Mouse (Mus musculus): ENCODE measurements around the gene Gm28372. TPM values are rescaled to one million over a fixed set of nuclear protein-coding genes. Genes with fewer than 3 reads are reported as not detected.
"Not testable (repeated sequence)": the region's sequence is repeated elsewhere in the genome, so short reads cannot be mapped to it uniquely, and the experiment has no call there.

Gm28372 gene
- total RNA-seq (2014; fragmentation: Nextera tagmentation): not detected in 2 replicates
- not detected in 2 replicates for total RNA-seq (2017)

GRCm38 (mm10) chr2:130404939-130405338 is at the start of gene Gm28372, which contains the start of gene 1700020A23Rik:
Gm28372 (plus strand) TSS chr2:130405239.
1700020A23Rik (plus strand) TSS chr2:130405259.
- ATAC-seq (replicated peaks; ENCODE audit: low FRiP score, low TSS enrichment, poor library complexity, severe bottlenecking): no peak

- ATAC-seq (replicated peaks; ENCODE audit: low FRiP score, low TSS enrichment, poor library complexity, severe bottlenecking): no peak
Observed at GRCm38 (mm10) chr2:130357551-130357950, 47.5 kb upstream of the Gm28372 start.

DNA sequence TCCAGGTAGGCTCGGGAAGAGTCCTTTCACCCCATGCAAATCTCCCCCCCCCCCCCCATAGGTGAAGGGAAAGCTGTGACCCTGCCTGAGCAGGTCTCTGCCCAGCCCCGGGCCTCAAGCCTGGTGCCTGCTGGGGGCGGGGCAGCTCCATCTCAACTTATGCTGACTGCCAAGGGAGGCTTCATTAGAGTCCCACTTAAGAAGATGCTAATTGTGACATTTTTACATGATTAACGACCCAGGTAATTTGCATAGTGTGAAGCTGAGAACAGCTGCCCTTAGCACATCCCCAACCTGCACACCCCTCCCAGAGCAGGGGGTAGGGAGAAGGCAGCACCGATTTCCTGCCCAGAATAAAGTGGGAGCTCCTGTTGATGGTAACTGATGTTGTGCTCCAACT is 46.2 kb upstream of the Gm28372 start:
- no peak for ATAC-seq (replicated peaks; ENCODE audit: low FRiP score, low TSS enrichment, poor library complexity, severe bottlenecking)

DNA sequence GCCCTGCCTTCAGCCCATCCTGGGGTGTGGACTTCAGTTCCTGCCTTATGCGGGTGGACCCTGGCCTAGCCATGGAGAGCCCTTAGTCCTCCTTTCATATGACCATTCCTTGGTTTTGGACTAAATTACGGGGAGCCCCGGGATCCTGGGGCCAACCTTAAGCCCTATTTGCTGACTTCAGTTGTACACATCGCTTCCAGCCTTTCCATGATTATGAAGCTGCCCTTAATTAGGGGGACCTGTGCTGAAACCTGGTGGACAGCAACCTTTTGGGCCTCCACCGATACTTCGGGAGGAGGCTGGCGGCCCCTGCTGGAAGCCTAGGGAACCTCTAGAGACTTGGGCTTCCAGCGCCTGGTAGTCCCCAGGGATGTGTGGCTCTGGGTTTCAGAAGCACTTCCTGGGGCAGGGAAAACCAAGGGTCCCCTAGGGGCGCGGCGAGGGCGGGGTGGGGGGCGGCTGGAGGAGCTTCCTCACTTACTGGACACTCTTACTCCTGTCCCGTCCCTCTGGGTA is 42.5 kb upstream of the Gm28372 start:
- ATAC-seq (replicated peaks; ENCODE audit: low FRiP score, low TSS enrichment, poor library complexity, severe bottlenecking): peak; percentile 79

- ATAC-seq (replicated peaks; ENCODE audit: low FRiP score, low TSS enrichment, poor library complexity, severe bottlenecking): 0 out of 2 replicates have a peak, but pooled peaks have one; percentile 11
Observed at GRCm38 (mm10) chr2:130365211-130366094, 39.6 kb upstream of the Gm28372 start.

DNA sequence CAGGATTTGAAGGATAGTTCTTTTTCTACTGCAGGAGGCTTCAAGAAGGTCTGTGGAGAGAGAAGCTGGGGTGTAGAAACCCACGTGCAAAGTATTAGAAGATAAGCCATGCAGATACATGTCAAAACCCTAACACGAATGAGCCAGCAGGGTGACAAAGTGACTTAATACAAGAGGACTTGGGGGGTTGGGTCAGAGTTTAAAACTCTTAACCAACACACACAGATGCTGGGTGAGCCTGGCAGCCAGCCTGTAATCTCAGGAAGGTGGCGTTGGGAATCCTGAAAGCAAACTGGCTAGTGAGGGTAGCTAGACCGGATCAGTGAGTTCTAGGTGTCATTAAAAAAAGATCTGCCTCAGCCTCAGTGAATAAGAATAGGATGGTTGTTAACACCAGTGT is 37.7 kb upstream of the Gm28372 start:
- no peak for ATAC-seq (replicated peaks; ENCODE audit: low FRiP score, low TSS enrichment, poor library complexity, severe bottlenecking)

GRCm38 (mm10) chr2:130373026-130373425 is 32.0 kb upstream of the Gm28372 start:
- not testable (repeated sequence) for ATAC-seq (replicated peaks; ENCODE audit: low FRiP score, low TSS enrichment, poor library complexity, severe bottlenecking)

DNA sequence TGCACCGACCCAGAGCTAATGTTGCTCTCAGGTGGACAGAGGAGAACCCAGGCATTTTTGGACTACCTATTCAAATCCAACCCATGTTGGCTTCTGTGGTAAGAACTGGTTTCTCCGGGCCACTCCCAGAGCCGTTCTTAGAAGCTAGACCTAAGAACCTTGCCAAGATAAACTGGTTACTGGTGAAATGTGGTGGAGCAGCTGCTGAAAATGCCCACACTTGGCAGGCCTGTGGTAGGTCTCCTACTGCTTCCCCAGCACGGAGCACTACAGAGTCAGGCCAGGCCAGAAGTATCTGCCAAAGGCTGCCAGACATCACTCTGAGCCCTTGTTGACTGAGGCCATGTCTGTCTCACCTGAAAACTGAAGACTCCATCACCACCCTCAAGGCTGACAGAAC is 30.1 kb upstream of the Gm28372 start:
- 0 out of 2 replicates have a peak, but pooled peaks have one; percentile 18 for ATAC-seq (replicated peaks; ENCODE audit: low FRiP score, low TSS enrichment, poor library complexity, severe bottlenecking)

DNA sequence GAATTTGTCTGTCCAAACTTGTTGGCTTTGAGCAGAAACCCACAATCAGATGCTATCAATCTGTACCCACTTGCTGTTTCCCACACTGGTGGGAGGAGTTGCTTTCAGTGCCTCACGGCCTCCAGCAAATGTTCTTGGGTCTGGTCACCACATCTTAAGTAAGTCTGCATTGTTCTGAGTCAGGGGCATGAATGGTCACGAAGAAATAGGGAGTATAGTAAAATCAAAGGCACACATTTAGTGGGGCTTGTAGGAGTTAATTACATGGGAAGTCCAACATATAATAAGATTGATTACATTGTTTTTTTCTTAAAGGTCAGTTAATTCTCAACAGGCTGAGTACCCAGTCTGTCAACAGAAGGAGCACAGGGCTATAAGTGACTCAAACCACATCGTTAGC is 21.8 kb upstream of the Gm28372 start:
- ATAC-seq (replicated peaks; ENCODE audit: low FRiP score, low TSS enrichment, poor library complexity, severe bottlenecking): no peak

- ATAC-seq (replicated peaks; ENCODE audit: low FRiP score, low TSS enrichment, poor library complexity, severe bottlenecking): no peak
Observed at GRCm38 (mm10) chr2:130383895-130384294, 21.1 kb upstream of the Gm28372 start.

DNA sequence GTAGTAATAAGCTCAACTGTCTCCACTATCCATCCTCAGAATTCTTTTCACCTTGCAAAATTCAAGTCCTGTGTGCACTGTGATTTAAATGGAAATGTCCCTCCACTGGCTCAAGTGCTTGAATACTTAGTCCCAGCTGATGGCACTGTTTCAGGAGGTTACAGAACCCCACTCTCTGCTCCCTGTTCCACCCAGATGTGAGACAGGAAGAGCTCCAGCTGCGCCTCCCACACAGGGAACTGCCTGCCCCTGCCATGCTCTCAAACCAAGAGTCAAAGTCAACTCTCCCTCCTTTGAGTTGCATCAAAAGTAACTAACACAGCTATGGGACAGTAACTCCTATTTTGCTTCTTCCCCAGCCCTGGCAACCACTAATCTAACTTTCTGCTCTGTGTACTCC is 18.8 kb upstream of the Gm28372 start:
- no peak for ATAC-seq (replicated peaks; ENCODE audit: low FRiP score, low TSS enrichment, poor library complexity, severe bottlenecking)

GRCm38 (mm10) chr2:130388796-130389195 is 16.2 kb upstream of the Gm28372 start:
- peak; percentile 78 for ATAC-seq (replicated peaks; ENCODE audit: low FRiP score, low TSS enrichment, poor library complexity, severe bottlenecking)

DNA sequence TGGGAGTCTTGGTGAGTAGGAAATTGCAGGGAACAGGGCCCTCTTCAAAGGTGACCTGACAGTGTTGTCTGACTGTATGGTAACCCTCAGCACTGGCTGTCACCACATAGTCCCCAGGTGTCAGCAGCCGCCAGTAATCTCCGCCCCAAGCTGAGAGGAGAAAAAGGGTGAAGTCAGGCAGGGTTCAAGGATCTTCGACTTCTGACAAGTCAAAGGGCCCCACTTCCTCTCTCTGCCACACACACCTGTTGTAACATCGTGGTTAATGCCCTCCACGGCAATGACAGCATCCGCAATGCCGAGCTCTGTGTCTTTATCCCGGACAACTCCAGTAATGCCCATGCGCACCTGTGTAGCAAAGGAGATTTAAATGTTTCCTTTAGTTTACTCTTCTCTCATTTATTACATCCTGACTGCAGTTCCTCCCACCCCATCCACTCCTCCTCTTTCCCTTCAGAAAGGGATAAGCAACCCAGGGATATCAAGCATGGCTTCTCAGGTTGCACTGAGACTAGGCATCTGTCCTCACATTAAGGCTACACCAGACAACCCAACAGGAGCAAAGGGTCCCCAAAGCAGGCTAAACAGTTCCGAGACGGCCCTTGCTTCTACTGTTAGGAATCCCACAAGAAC is 13.9 kb upstream of the Gm28372 start:
- ATAC-seq (replicated peaks; ENCODE audit: low FRiP score, low TSS enrichment, poor library complexity, severe bottlenecking): no peak

DNA sequence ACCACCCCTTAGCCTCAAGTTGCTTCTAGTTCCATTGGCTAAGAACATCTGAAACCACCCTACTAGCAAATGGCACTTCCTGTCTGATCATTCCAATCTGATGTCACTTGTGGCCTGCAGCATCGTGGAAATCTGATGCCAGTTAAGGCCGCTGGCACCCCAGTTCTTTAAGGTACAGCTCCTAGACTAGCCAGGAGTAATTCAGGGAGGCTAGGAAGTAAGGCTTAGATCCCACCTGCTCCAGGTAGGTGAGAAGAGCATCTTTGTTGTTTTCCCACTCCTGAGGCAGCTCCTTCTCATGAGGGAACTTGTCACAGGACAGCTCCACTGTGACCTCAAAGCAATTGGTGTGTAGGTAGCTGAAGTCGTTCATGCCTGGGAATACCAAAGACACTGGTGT is 12.2 kb upstream of the Gm28372 start:
- no peak for ATAC-seq (replicated peaks; ENCODE audit: low FRiP score, low TSS enrichment, poor library complexity, severe bottlenecking)

- ATAC-seq (replicated peaks; ENCODE audit: low FRiP score, low TSS enrichment, poor library complexity, severe bottlenecking): no peak
Observed at GRCm38 (mm10) chr2:130395696-130396095, 9.3 kb upstream of the Gm28372 start.

- ATAC-seq (replicated peaks; ENCODE audit: low FRiP score, low TSS enrichment, poor library complexity, severe bottlenecking): 0 out of 2 replicates have a peak, but pooled peaks have one; percentile 31
Observed at GRCm38 (mm10) chr2:130397186-130397985, 7.7 kb upstream of the Gm28372 start, which contains the start of gene Cpxm1. Cpxm1 (minus strand) TSS chr2:130397574.

DNA sequence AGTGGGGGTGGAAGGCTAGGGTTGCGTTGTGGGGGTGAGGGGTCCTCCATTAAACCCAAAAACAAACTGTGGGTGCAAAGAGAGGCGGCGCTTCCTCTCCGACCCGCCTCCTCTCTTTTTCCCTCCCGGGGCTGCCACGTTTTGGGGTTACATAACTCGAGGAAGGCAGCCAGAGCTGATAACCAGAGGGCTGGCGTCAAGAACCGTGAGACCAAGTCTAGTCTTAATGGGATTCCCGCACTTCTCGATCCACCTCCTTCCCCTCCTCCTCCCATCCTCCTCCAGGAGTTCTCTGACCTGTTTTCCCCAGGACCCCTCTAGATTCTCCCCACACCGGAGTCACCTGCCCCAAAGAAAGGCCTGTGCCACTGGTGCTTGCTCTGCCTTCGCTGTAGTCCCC is 6.9 kb upstream of the Gm28372 start:
- peak; percentile 50 for ATAC-seq (replicated peaks; ENCODE audit: low FRiP score, low TSS enrichment, poor library complexity, severe bottlenecking)

DNA sequence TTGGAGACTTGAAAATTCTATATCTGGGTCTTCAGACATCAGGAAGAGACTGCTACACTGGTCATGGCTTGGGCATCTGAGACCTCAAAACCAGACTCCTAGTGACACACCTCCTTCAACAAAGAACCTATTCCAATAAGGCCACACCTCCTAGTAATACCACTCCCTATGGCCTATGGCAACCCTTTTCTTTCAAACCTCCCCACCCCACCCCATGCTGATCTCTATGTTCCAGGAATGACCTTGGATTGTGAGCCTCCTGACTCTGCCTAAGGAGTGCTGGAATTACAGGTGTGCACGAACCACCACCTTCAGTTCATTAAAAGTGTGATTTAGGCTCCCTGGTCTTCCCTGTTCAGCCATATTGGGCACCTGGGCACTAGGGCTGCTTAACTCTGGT is 5.0 kb upstream of the Gm28372 start:
- ATAC-seq (replicated peaks; ENCODE audit: low FRiP score, low TSS enrichment, poor library complexity, severe bottlenecking): no peak

DNA sequence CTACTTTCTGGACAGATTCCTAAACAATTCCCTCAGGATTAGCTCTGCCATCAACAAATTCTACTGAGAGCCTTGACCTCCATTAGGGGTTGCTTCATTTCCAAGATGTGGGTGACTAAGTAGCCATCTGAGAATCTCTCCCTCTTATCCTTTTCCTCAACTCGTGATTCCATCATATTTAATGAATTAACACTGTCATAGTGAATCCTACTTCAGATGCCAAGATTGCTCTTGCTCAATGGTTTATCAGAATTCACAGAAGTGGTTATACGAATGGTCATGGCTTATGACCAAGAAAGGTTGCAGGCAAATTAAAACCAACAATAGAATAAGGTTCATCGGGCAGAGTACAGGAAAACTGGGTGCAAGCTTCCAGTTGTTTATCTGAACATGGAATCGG is 3.1 kb upstream of the Gm28372 start:
- ATAC-seq (replicated peaks; ENCODE audit: low FRiP score, low TSS enrichment, poor library complexity, severe bottlenecking): no peak

All from megakaryocyte-erythroid progenitor cell, adult 5-6 weeks (primary cell).